Mouse (Mus musculus): ENCODE measurements around the gene Prrg2.

DNA sequence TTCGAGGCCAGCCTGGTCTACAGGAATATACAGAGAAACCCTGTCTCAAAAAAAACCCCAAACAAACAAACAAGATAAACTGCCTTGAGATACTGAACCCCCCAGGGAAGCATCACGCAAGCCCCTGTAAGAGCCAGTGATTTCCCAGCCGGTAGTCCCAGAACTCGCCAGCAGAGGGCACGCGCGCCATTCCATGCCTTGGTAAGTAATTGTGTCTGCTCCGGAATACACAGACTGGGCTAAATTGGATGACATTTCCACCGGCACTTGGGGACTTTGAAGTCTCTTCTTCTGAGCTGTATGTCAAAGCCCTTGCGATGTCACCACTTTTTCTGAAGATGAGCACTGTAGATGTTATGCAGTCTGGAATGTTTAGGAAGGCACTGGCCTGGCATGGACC lies 17.4 kb upstream of the Prrg2 start:
- TF ChIP-seq GATA1 (IDR thresholded peaks at IDR 0.05; ENCODE audit: low read length), result no peak
- no peak for TF ChIP-seq TAL1 (IDR thresholded peaks at IDR 0.05; ENCODE audit: low read length)
